Mouse (Mus musculus): ENCODE data around the gene Pax8. TPM values are rescaled to one million over a fixed set of nuclear protein-coding genes. Genes with fewer than 3 reads are reported as not detected.

Pax8 gene
- total RNA-seq, 4 experiments from 2014 or later = not detected

Other genes starting within 250 kb of the Pax8 start
- gene Il1f5, start 198.6 kb downstream of the Pax8 start, total RNA-seq (2022) = not detected
- not detected for gene Il1f10, start 184.4 kb downstream of the Pax8 start, total RNA-seq (2022)
- under 1 TPM in 1 of 4 experiments, not detected in 3; 0.23 TPM for gene Il1rn, start 138.7 kb downstream of the Pax8 start, total RNA-seq (2022)
- under 1 TPM; 0.57 to 0.78 (median 0.63) TPM for gene Psd4, start 108.0 kb downstream of the Pax8 start, total RNA-seq (2022)

Measured in heart, adult 8-10 months (tissue).